Mouse (Mus musculus): Measurements from ENCODE around the gene Fcgr3. TPM values are rescaled to one million over a fixed set of nuclear protein-coding genes. Genes with fewer than 3 reads are reported as not detected.

The Fcgr3 gene
- polyA plus RNA-seq (2014; fragmentation: Illumina TruSeq; extraction: RNeasy Lipid Tissue Mini Kit (QIAGEN cat#74804); ENCODE audit: low read depth, low replicate concordance), result 24.2 TPM

DNA sequence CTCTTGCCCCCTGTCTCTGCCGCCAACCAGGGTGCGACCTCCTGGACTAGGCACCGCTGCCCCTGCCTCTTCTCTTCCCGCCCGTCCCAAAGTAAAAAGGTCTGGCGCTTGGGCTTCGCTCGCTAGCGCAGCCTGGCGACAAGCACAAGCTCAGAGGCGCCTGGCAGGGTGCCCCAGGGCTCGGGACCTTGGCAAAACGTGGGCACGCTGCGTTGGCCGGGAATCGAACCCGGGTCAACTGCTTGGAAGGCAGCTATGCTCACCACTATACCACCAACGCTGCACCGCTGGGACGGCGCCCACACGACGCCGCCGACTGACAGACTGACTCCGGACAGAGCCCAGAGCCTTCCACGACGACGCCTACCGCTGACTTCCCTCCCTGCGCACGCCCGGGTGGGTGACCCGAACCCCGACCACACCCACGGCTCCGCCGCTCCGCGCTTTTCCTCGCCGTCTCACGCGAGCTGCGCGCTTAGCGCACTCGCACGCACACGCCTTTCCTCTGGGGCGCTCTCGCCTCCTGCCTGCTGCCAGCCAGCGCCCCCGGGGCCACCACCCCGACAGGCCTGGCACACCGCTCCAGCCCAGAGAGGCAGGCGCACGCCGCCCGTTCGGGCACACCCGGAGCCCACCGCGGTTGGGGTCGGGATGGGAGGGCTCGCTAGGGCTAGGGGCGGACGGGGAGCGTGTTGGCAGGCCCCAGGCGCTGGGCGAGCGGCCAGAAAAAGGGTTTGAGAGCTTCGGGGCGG, at the start of gene Fcgr3:
TSS of gene Fcgr3 (minus strand) at position 445 of the 752 bp plus-strand sequence.

DNA sequence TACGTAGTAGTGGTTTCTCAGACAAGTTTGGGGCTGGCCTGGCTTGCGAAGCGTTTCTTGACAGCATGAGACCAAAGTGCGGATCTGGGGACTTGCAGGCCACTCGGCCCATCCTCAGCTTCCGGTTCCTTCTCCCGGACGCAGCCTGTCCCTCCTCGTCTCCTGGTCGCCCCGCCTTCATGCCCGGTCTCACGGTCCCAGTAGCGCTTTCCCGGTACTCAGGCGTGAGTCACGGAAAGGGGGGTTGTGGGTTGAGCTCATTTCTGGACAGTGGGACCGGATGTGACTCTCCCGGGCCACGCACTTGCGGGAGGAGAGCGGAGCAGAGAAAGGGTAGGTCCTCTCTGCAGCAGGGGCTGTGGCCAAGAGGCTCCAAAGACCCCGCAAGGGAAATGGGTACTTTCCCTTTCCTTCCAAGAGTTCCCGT, 49.2 kb upstream of the Fcgr3 start, which contains the start of gene Cfap126:
TSS of gene Cfap126 (plus strand) at position 46 of the 427 bp plus-strand sequence.

DNA sequence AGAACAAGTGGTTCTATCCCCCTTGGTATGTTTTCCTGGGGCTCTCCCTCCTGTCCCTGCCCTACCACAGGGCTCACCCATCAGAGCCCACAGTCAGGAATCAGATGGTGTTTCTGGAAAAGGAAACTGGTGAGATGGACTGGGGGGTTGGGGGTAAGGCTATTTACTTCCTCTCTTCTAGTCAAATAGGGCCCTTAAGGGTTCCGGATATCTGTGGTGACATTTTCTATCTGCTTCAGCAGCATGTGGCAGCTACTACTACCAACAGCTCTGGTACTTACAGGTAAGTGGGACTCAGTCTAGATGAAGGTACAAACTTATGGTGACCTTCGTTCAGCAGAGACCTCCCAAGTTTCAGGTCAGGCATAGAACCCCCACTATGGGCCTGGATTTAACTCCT, 46.0 kb downstream of the Fcgr3 start, which contains the start of gene Fcgr4:
TSS of gene Fcgr4 (plus strand) at position 184 of the 400 bp plus-strand sequence.

Other genes with a start within 250 kb of the Fcgr3 start
- 11.7 TPM for gene Atf6, start 197.2 kb downstream of the Fcgr3 start, polyA plus RNA-seq (2014; fragmentation: Illumina TruSeq; extraction: RNeasy Lipid Tissue Mini Kit (QIAGEN cat#74804); ENCODE audit: low read depth, low replicate concordance)
- 2.5 TPM for gene Gm26620, start 179.9 kb downstream of the Fcgr3 start, polyA plus RNA-seq (2014; fragmentation: Illumina TruSeq; extraction: RNeasy Lipid Tissue Mini Kit (QIAGEN cat#74804); ENCODE audit: low read depth, low replicate concordance)
- 10.9 TPM for gene Dusp12, start 179.4 kb downstream of the Fcgr3 start, polyA plus RNA-seq (2014; fragmentation: Illumina TruSeq; extraction: RNeasy Lipid Tissue Mini Kit (QIAGEN cat#74804); ENCODE audit: low read depth, low replicate concordance)
- gene Fcrlb, start 152.0 kb downstream of the Fcgr3 start, polyA plus RNA-seq (2014; fragmentation: Illumina TruSeq; extraction: RNeasy Lipid Tissue Mini Kit (QIAGEN cat#74804); ENCODE audit: low read depth, low replicate concordance), result not detected
- 1.7 TPM for gene Fcrla, start 137.4 kb downstream of the Fcgr3 start, polyA plus RNA-seq (2014; fragmentation: Illumina TruSeq; extraction: RNeasy Lipid Tissue Mini Kit (QIAGEN cat#74804); ENCODE audit: low read depth, low replicate concordance)
- gene Fcgr2b, start 88.4 kb downstream of the Fcgr3 start, polyA plus RNA-seq (2014; fragmentation: Illumina TruSeq; extraction: RNeasy Lipid Tissue Mini Kit (QIAGEN cat#74804); ENCODE audit: low read depth, low replicate concordance), result 11.1 TPM
- not detected for gene Fcgr4, start 46.0 kb downstream of the Fcgr3 start, polyA plus RNA-seq (2014; fragmentation: Illumina TruSeq; extraction: RNeasy Lipid Tissue Mini Kit (QIAGEN cat#74804); ENCODE audit: low read depth, low replicate concordance)
- gene Cfap126, start 49.0 kb upstream of the Fcgr3 start, polyA plus RNA-seq (2014; fragmentation: Illumina TruSeq; extraction: RNeasy Lipid Tissue Mini Kit (QIAGEN cat#74804); ENCODE audit: low read depth, low replicate concordance), result 111 TPM
- gene Sdhc, start 85.7 kb upstream of the Fcgr3 start, polyA plus RNA-seq (2014; fragmentation: Illumina TruSeq; extraction: RNeasy Lipid Tissue Mini Kit (QIAGEN cat#74804); ENCODE audit: low read depth, low replicate concordance), result 19.0 TPM
- 0.17 TPM for gene Mpz, start 85.8 kb upstream of the Fcgr3 start, polyA plus RNA-seq (2014; fragmentation: Illumina TruSeq; extraction: RNeasy Lipid Tissue Mini Kit (QIAGEN cat#74804); ENCODE audit: low read depth, low replicate concordance)
- 3.0 TPM for gene Pcp4l1, start 131.3 kb upstream of the Fcgr3 start, polyA plus RNA-seq (2014; fragmentation: Illumina TruSeq; extraction: RNeasy Lipid Tissue Mini Kit (QIAGEN cat#74804); ENCODE audit: low read depth, low replicate concordance)
- gene Nr1i3, start 149.0 kb upstream of the Fcgr3 start, polyA plus RNA-seq (2014; fragmentation: Illumina TruSeq; extraction: RNeasy Lipid Tissue Mini Kit (QIAGEN cat#74804); ENCODE audit: low read depth, low replicate concordance), result not detected
- gene Tomm40l, start 157.6 kb upstream of the Fcgr3 start, polyA plus RNA-seq (2014; fragmentation: Illumina TruSeq; extraction: RNeasy Lipid Tissue Mini Kit (QIAGEN cat#74804); ENCODE audit: low read depth, low replicate concordance), result 1.5 TPM
- gene Apoa2, start 160.1 kb upstream of the Fcgr3 start, polyA plus RNA-seq (2014; fragmentation: Illumina TruSeq; extraction: RNeasy Lipid Tissue Mini Kit (QIAGEN cat#74804); ENCODE audit: low read depth, low replicate concordance), result 1.5 TPM
- gene Fcer1g, start 169.4 kb upstream of the Fcgr3 start, polyA plus RNA-seq (2014; fragmentation: Illumina TruSeq; extraction: RNeasy Lipid Tissue Mini Kit (QIAGEN cat#74804); ENCODE audit: low read depth, low replicate concordance), result 7.2 TPM
- gene Adamts4, start 185.5 kb upstream of the Fcgr3 start, polyA plus RNA-seq (2014; fragmentation: Illumina TruSeq; extraction: RNeasy Lipid Tissue Mini Kit (QIAGEN cat#74804); ENCODE audit: low read depth, low replicate concordance), result 0.15 TPM
- 30.8 TPM for gene Ndufs2, start 186.5 kb upstream of the Fcgr3 start, polyA plus RNA-seq (2014; fragmentation: Illumina TruSeq; extraction: RNeasy Lipid Tissue Mini Kit (QIAGEN cat#74804); ENCODE audit: low read depth, low replicate concordance)
- 3.2 TPM for gene B4galt3, start 205.4 kb upstream of the Fcgr3 start, polyA plus RNA-seq (2014; fragmentation: Illumina TruSeq; extraction: RNeasy Lipid Tissue Mini Kit (QIAGEN cat#74804); ENCODE audit: low read depth, low replicate concordance)
- 0.87 TPM for gene Ppox, start 216.3 kb upstream of the Fcgr3 start, polyA plus RNA-seq (2014; fragmentation: Illumina TruSeq; extraction: RNeasy Lipid Tissue Mini Kit (QIAGEN cat#74804); ENCODE audit: low read depth, low replicate concordance)
- 16.5 TPM for gene Usp21, start 223.1 kb upstream of the Fcgr3 start, polyA plus RNA-seq (2014; fragmentation: Illumina TruSeq; extraction: RNeasy Lipid Tissue Mini Kit (QIAGEN cat#74804); ENCODE audit: low read depth, low replicate concordance)
- 38.4 TPM for gene Ufc1, start 230.1 kb upstream of the Fcgr3 start, polyA plus RNA-seq (2014; fragmentation: Illumina TruSeq; extraction: RNeasy Lipid Tissue Mini Kit (QIAGEN cat#74804); ENCODE audit: low read depth, low replicate concordance)